Mouse (Mus musculus): ENCODE measurements at regions not wholly inside any gene's neighbourhood (a gene's known extent, or its start where the extent isn't known, plus 50 kb on each side); places are given as distances from the start of the nearest gene placed in this dataset.
"Not testable (repeated sequence)": the region's sequence is repeated elsewhere in the genome, so short reads cannot be mapped to it uniquely, and the experiment has no call there.

GRCm38 (mm10) chr10:119116843-119117390, 122.9 kb downstream of the Cand1 start:
- DNase-seq (ENCODE audit: low spot score) (no peak), ATAC-seq (ENCODE audit: low FRiP score) (no peak)
- Histone ChIP-seq H3K4me1 (ENCODE audit: insufficient read depth, low read length) (no peaks in the 10 kb centered on the region), H3K9ac (replicated peaks; ENCODE audit: low read length, poor library complexity, severe bottlenecking) (no peak overlapping the region), H3K4me3 (ENCODE audit: low read depth, low read length) (no peak overlapping the region), H3K27me3 (ENCODE audit: insufficient read depth, low read length) (no peaks in the 10 kb centered on the region), H3K36me3 (ENCODE audit: insufficient read depth, low read length) (no peaks in the 10 kb centered on the region), H3K9me3 (ENCODE audit: low read length) (no peaks in the 10 kb centered on the region), H3K27ac (ENCODE audit: low read depth, low read length) (no peak overlapping the region), H3K4me2 (ENCODE audit: low read depth, low read length, poor library complexity, severe bottlenecking) (no peak overlapping the region)
- no peak for TF ChIP-seq CTCF (IDR thresholded peaks at IDR 0.05)
- WGBS: 62% methylated on average over 2 of the region's 2 CpGs

GRCm38 (mm10) chr10:119115200-119115599, 124.7 kb downstream of the Cand1 start:
- not testable (repeated sequence) for H3K36me3 ChIP-seq (ENCODE audit: insufficient read depth, low read length); H3K4me2 ChIP-seq (ENCODE audit: low read depth, low read length, poor library complexity, severe bottlenecking); H3K9ac ChIP-seq (replicated peaks; ENCODE audit: low read length, poor library complexity, severe bottlenecking); DNase-seq (ENCODE audit: low spot score); H3K4me3 ChIP-seq (ENCODE audit: low read depth, low read length); H3K9me3 ChIP-seq (ENCODE audit: low read length); ATAC-seq (ENCODE audit: low FRiP score); H3K4me1 ChIP-seq (ENCODE audit: insufficient read depth, low read length); H3K27me3 ChIP-seq (ENCODE audit: insufficient read depth, low read length); H3K27ac ChIP-seq (ENCODE audit: low read depth, low read length)

GRCm38 (mm10) chr10:119114653-119115052, 125.2 kb downstream of the Cand1 start:
- Histone ChIP-seq H3K4me3 (ENCODE audit: low read depth, low read length) (no peak overlapping the region), H3K27ac (ENCODE audit: low read depth, low read length) (no peak overlapping the region), H3K4me2 (ENCODE audit: low read depth, low read length, poor library complexity, severe bottlenecking) (no peak overlapping the region), H3K9me3 (ENCODE audit: low read length) (no peaks in the 10 kb centered on the region), H3K27me3 (ENCODE audit: insufficient read depth, low read length) (no peaks in the 10 kb centered on the region), H3K9ac (replicated peaks; ENCODE audit: low read length, poor library complexity, severe bottlenecking) (no peak overlapping the region), H3K4me1 (ENCODE audit: insufficient read depth, low read length) (peaks cover 3% of the 10 kb centered on the region; the same call in 1 of the 2 replicates), H3K36me3 (ENCODE audit: insufficient read depth, low read length) (no peaks in the 10 kb centered on the region)
- no peak for TF ChIP-seq CTCF (IDR thresholded peaks at IDR 0.05)
- ATAC-seq (ENCODE audit: low FRiP score) (no peak), DNase-seq (ENCODE audit: low spot score) (no peak)
- WGBS: 54% methylated on average over 10 of the region's 10 CpGs

GRCm38 (mm10) chr10:119111886-119112285, 128.0 kb downstream of the Cand1 start:
- no peak for DNase-seq (ENCODE audit: low spot score)
- Histone ChIP-seq H3K36me3 (ENCODE audit: insufficient read depth, low read length) (no peaks in the 10 kb centered on the region), H3K4me2 (ENCODE audit: low read depth, low read length, poor library complexity, severe bottlenecking) (no peak overlapping the region), H3K9me3 (ENCODE audit: low read length) (no peaks in the 10 kb centered on the region), H3K27ac (ENCODE audit: low read depth, low read length) (no peak overlapping the region), H3K27me3 (ENCODE audit: insufficient read depth, low read length) (no peaks in the 10 kb centered on the region), H3K4me3 (ENCODE audit: low read depth, low read length) (no peak overlapping the region), H3K4me1 (ENCODE audit: insufficient read depth, low read length) (peaks cover 3% of the 10 kb centered on the region; the same call in 1 of the 2 replicates), H3K9ac (replicated peaks; ENCODE audit: low read length, poor library complexity, severe bottlenecking) (no peak overlapping the region)
- WGBS: 87% methylated on average over 2 of the region's 2 CpGs
- TF ChIP-seq CTCF (IDR thresholded peaks at IDR 0.05): no peak
- ATAC-seq (ENCODE audit: low FRiP score): no peak

GRCm38 (mm10) chr10:119111409-119111808, 128.4 kb downstream of the Cand1 start:
- H3K9me3 ChIP-seq (ENCODE audit: low read length): no peaks in the 10 kb centered on the region
- no peak for DNase-seq (ENCODE audit: low spot score)
- H3K4me2 ChIP-seq (ENCODE audit: low read depth, low read length, poor library complexity, severe bottlenecking): no peak overlapping the region
- ATAC-seq (ENCODE audit: low FRiP score): no peak
- no peak for TF ChIP-seq CTCF (IDR thresholded peaks at IDR 0.05)
- no peak overlapping the region for H3K27ac ChIP-seq (ENCODE audit: low read depth, low read length)
- 57% methylated on average over 3 of the region's 3 CpGs for WGBS
- H3K4me3 ChIP-seq (ENCODE audit: low read depth, low read length): no peak overlapping the region
- H3K9ac ChIP-seq (replicated peaks; ENCODE audit: low read length, poor library complexity, severe bottlenecking): no peak overlapping the region
- H3K4me1 ChIP-seq (ENCODE audit: insufficient read depth, low read length): peaks cover 3% of the 10 kb centered on the region; the same call in 1 of the 2 replicates
- H3K27me3 ChIP-seq (ENCODE audit: insufficient read depth, low read length): no peaks in the 10 kb centered on the region
- no peaks in the 10 kb centered on the region for H3K36me3 ChIP-seq (ENCODE audit: insufficient read depth, low read length)

- ATAC-seq (ENCODE audit: low FRiP score) (no peak), DNase-seq (ENCODE audit: low spot score) (no peak)
- H3K36me3 ChIP-seq (ENCODE audit: insufficient read depth, low read length): no peaks in the 10 kb centered on the region
- no peak overlapping the region for H3K9ac ChIP-seq (replicated peaks; ENCODE audit: low read length, poor library complexity, severe bottlenecking)
- no peak for TF ChIP-seq CTCF (IDR thresholded peaks at IDR 0.05)
- H3K27me3 ChIP-seq (ENCODE audit: insufficient read depth, low read length): no peaks in the 10 kb centered on the region
- no peak overlapping the region for H3K27ac ChIP-seq (ENCODE audit: low read depth, low read length)
- WGBS: 13% methylated on average over 5 of the region's 5 CpGs
- H3K4me2 ChIP-seq (ENCODE audit: low read depth, low read length, poor library complexity, severe bottlenecking): no peak overlapping the region
- peaks cover 3% of the 10 kb centered on the region; the same call in 1 of the 2 replicates for H3K4me1 ChIP-seq (ENCODE audit: insufficient read depth, low read length)
- no peak overlapping the region for H3K4me3 ChIP-seq (ENCODE audit: low read depth, low read length)
- no peaks in the 10 kb centered on the region for H3K9me3 ChIP-seq (ENCODE audit: low read length)
These were observed 129.2 kb downstream of the Cand1 start for GRCm38 (mm10) chr10:119110614-119111013.
